Mouse (Mus musculus) bone marrow macrophage, adult 2 months (primary cell): Measurements from ENCODE around the gene Birc7. TPM values are rescaled to one million over a fixed set of nuclear protein-coding genes. Genes with fewer than 3 reads are reported as not detected.
A peak's percentile ranks its signal among the peaks of the same experiment; 100 is the strongest.

ENCODE experiments used
- H3K27ac ChIP-seq: 2 replicates; pipeline ENCODE4 v1.5.1; 2012; ENCODE audit warnings: low read depth, low read length; ENCODE audit not compliant: insufficient read depth
- H3K4me1 ChIP-seq: 2 replicates; pipeline ENCODE4 v1.6.1; 2012; ENCODE audit warnings: low read length; ENCODE audit not compliant: control insufficient read depth, insufficient read depth
- H3K4me3 ChIP-seq: 2 replicates; pipeline ENCODE4 v1.5.1; 2012; ENCODE audit warnings: mild to moderate bottlenecking, low read length, moderate library complexity; ENCODE audit not compliant: insufficient read depth
- CTCF ChIP-seq: IDR thresholded peaks from 2 replicates; pipeline ENCODE4 v1.5.1; 2012; ENCODE audit warnings: low read depth, mild to moderate bottlenecking, low read length, moderate library complexity
- POLR2A ChIP-seq: IDR thresholded peaks from 2 replicates; pipeline ENCODE4 v1.6.1; 2012; ENCODE audit warnings: mild to moderate bottlenecking, low read depth, low read length, borderline replicate concordance
- polyA plus RNA-seq: library from polyadenylated mRNA; stranded (reverse); fragments of >200 nt; gene quantifications from 2 replicates; pipeline ENCODE4 v1.2.4, GENCODE M21; 2012; ENCODE audit not compliant: missing spikeins, insufficient read depth, insufficient read length

Birc7 gene
- polyA plus RNA-seq, 1 experiment: not detected

GRCm38 (mm10) chr2:180893537-180894028 is 35.2 kb upstream of the Birc7 start:
- H3K4me1 ChIP-seq: no peaks in the 10 kb centered on the region
- no peak overlapping the region for H3K27ac ChIP-seq
- TF ChIP-seq POLR2A (no peak), CTCF (no peak)
- H3K4me3 ChIP-seq: peak overlapping the region; percentile 27

- Histone ChIP-seq H3K27ac (no peak overlapping the region), H3K4me1 (no peaks in the 10 kb centered on the region), H3K4me3 (no peak overlapping the region)
- TF ChIP-seq CTCF: no peak
- no peak for TF ChIP-seq POLR2A
These were observed 34.7 kb upstream of the Birc7 start for GRCm38 (mm10) chr2:180894029-180894623.

GRCm38 (mm10) chr2:180894734-180895133 is 34.1 kb upstream of the Birc7 start:
- Histone ChIP-seq H3K27ac (no peak overlapping the region), H3K4me1 (no peaks in the 10 kb centered on the region), H3K4me3 (no peak overlapping the region)
- TF ChIP-seq CTCF: peak; percentile 67
- no peak for TF ChIP-seq POLR2A

- H3K4me3 ChIP-seq: no peak overlapping the region
- TF ChIP-seq CTCF (no peak), POLR2A (no peak)
- no peak overlapping the region for H3K27ac ChIP-seq
- no peaks in the 10 kb centered on the region for H3K4me1 ChIP-seq
These were observed 33.5 kb upstream of the Birc7 start for GRCm38 (mm10) chr2:180895321-180895720.

- no peak overlapping the region for H3K27ac ChIP-seq
- no peaks in the 10 kb centered on the region for H3K4me1 ChIP-seq
- H3K4me3 ChIP-seq: no peak overlapping the region
- TF ChIP-seq POLR2A: no peak
- no peak for TF ChIP-seq CTCF
These were observed 32.8 kb upstream of the Birc7 start for GRCm38 (mm10) chr2:180895837-180896525.

GRCm38 (mm10) chr2:180896819-180897625 is 31.8 kb upstream of the Birc7 start:
- Histone ChIP-seq H3K4me1 (no peaks in the 10 kb centered on the region), H3K4me3 (no peak overlapping the region), H3K27ac (no peak overlapping the region)
- no peak for TF ChIP-seq POLR2A
- TF ChIP-seq CTCF: no peak

GRCm38 (mm10) chr2:180897857-180898256 is 31.0 kb upstream of the Birc7 start:
- TF ChIP-seq CTCF (no peak), POLR2A (no peak)

GRCm38 (mm10) chr2:180902086-180902485 is 26.7 kb upstream of the Birc7 start:
- no peak overlapping the region for H3K27ac ChIP-seq
- no peaks in the 10 kb centered on the region for H3K4me1 ChIP-seq
- TF ChIP-seq POLR2A: no peak
- TF ChIP-seq CTCF: no peak
- H3K4me3 ChIP-seq: no peak overlapping the region

More at GRCm38 (mm10) chr2:180897857-180898256, 31.0 kb upstream of the Birc7 start:
- Histone ChIP-seq H3K4me1 (no peaks in the 10 kb centered on the region), H3K4me3 (no peak overlapping the region), H3K27ac (no peak overlapping the region)

- no peaks in the 10 kb centered on the region for H3K4me1 ChIP-seq
- no peak overlapping the region for H3K27ac ChIP-seq
- TF ChIP-seq POLR2A (no peak), CTCF (no peak)
- H3K4me3 ChIP-seq: no peak overlapping the region
These were observed 24.2 kb upstream of the Birc7 start for GRCm38 (mm10) chr2:180904435-180905208.
